Mouse (Mus musculus) MEL (cell line): ENCODE measurements around the gene Cnot3. TPM values are rescaled to one million over a fixed set of nuclear protein-coding genes. Genes with fewer than 3 reads are reported as not detected.

ENCODE experiments used
- DNase-seq: peaks from one replicate; pipeline ENCODE4 v3.0.0; 2011; ENCODE audit warnings: low read depth, low spot score
- H3K27ac ChIP-seq: 2 replicates; pipeline ENCODE4 v1.5.1; 2012; ENCODE audit warnings: low read depth, mild to moderate bottlenecking, control low read depth, low read length, moderate library complexity; ENCODE audit not compliant: control insufficient read depth
- H3K27me3 ChIP-seq, 2 experiments: fragments of 150-350 bp in 1 of 2; sonication (generic) in 1 of 2; 2 replicates each; pipeline ENCODE4 v1.6.1; 2012; ENCODE audit warnings: low read length in 2 of 2, mild to moderate bottlenecking in 2 of 2, improper control_type of control experiment in 1 of 2, moderate library complexity in 1 of 2; ENCODE audit not compliant: insufficient read depth in 2 of 2, control insufficient read depth in 1 of 2
- H3K36me3 ChIP-seq, 2 experiments: 2 replicates each; pipeline ENCODE4 v1.6.1; 2012 to 2014; ENCODE audit warnings: low read length in 2 of 2, improper control_type of control experiment in 1 of 2, inconsistent platforms in 1 of 2, mild to moderate bottlenecking in 1 of 2; ENCODE audit not compliant: insufficient read depth in 2 of 2, control insufficient read depth in 1 of 2
- H3K4me1 ChIP-seq, 2 experiments: fragments of 150-350 bp in 1 of 2; sonication (generic) in 1 of 2; 2 replicates each; pipeline ENCODE4 v1.6.1; 2012; ENCODE audit warnings: low read length in 2 of 2, improper control_type of control experiment in 1 of 2, mild to moderate bottlenecking in 1 of 2; ENCODE audit not compliant: insufficient read depth in 2 of 2, control insufficient read depth in 1 of 2
- H3K4me3 ChIP-seq, 2 experiments: fragments of 150-350 bp in 1 of 2; sonication (generic) in 1 of 2; 2 replicates each; pipeline ENCODE4 v1.5.1; 2012; ENCODE audit warnings: low read depth in 2 of 2, low read length in 2 of 2, mild to moderate bottlenecking in 2 of 2, moderate library complexity in 2 of 2, control low read depth in 1 of 2, improper control_type of control experiment in 1 of 2; ENCODE audit not compliant: control insufficient read depth in 1 of 2, insufficient read depth in 1 of 2
- H3K79me2 ChIP-seq: 2 replicates; pipeline ENCODE4 v1.6.1; 2012; ENCODE audit warnings: mild to moderate bottlenecking, low read length, moderate library complexity; ENCODE audit not compliant: control insufficient read depth, poor library complexity, insufficient read depth
- H3K9ac ChIP-seq: 2 replicates; pipeline ENCODE4 v1.6.1; 2012; ENCODE audit warnings: low read depth, mild to moderate bottlenecking, control low read depth, low read length, moderate library complexity; ENCODE audit not compliant: control insufficient read depth, poor library complexity, severe bottlenecking
- H3K9me3 ChIP-seq: fragments of 150-350 bp; sonication (generic); replicated peaks from 2 replicates; pipeline ENCODE4 v1.6.1; 2012; ENCODE audit warnings: mild to moderate bottlenecking, low read length, improper control_type of control experiment, moderate library complexity; ENCODE audit not compliant: insufficient read depth
- BHLHE40 ChIP-seq: IDR thresholded peaks from 2 replicates; pipeline ENCODE4 v1.6.1; 2012; ENCODE audit warnings: low read depth, mild to moderate bottlenecking, inconsistent platforms, low read length, improper control_type of control experiment, borderline replicate concordance
- CHD1 ChIP-seq: IDR thresholded peaks from 2 replicates; pipeline ENCODE4 v1.6.1; 2012; ENCODE audit warnings: low read depth, mild to moderate bottlenecking, inconsistent platforms, low read length, improper control_type of control experiment
- CHD2 ChIP-seq: IDR thresholded peaks from 2 replicates; pipeline ENCODE4 v1.6.1; 2011; ENCODE audit warnings: low read length, improper control_type of control experiment
- CTCF ChIP-seq, 3 experiments: IDR thresholded peaks in 2 of 3; conservative IDR thresholded peaks in 1 of 3; 2 replicates each; pipeline ENCODE4 v1.5.1; 2011 to 2012; ENCODE audit warnings: low read length in 3 of 3, low read depth in 2 of 3, mild to moderate bottlenecking in 2 of 3, improper control_type of control experiment in 1 of 3, inconsistent platforms in 1 of 3, mixed read lengths in 1 of 3, moderate library complexity in 1 of 3; ENCODE audit not compliant: control insufficient read depth in 1 of 3, insufficient read depth in 1 of 3, poor library complexity in 1 of 3, severe bottlenecking in 1 of 3
- E2F4 ChIP-seq: IDR thresholded peaks from 2 replicates; pipeline ENCODE4 v1.6.1; 2011; ENCODE audit warnings: low read depth, low read length, improper control_type of control experiment, borderline replicate concordance
- ELF1 ChIP-seq: IDR thresholded peaks from 2 replicates; pipeline ENCODE4 v1.6.1; 2014; ENCODE audit warnings: low read depth, mild to moderate bottlenecking, inconsistent platforms, low read length, improper control_type of control experiment, moderate library complexity
- EP300 ChIP-seq, 2 experiments: IDR thresholded peaks; 2 replicates each; pipeline ENCODE4 v1.6.1; 2011; ENCODE audit warnings: improper control_type of control experiment in 2 of 2, low read length in 2 of 2, low read depth in 1 of 2, mild to moderate bottlenecking in 1 of 2
- GABPA ChIP-seq: IDR thresholded peaks from 2 replicates; pipeline ENCODE4 v1.6.1; 2012; ENCODE audit warnings: low read depth, mild to moderate bottlenecking, inconsistent platforms, low read length, improper control_type of control experiment, moderate library complexity
- GATA1 ChIP-seq: IDR thresholded peaks from 2 replicates; pipeline ENCODE4 v1.6.1; 2011; ENCODE audit warnings: low read depth, low read length, improper control_type of control experiment
- HCFC1 ChIP-seq: IDR thresholded peaks from 2 replicates; pipeline ENCODE4 v1.6.1; 2012; ENCODE audit warnings: low read depth, mild to moderate bottlenecking, inconsistent platforms, low read length, improper control_type of control experiment, moderate library complexity
- JUND ChIP-seq: IDR thresholded peaks from 2 replicates; pipeline ENCODE4 v1.6.1; 2011; ENCODE audit warnings: low read depth, mild to moderate bottlenecking, improper control_type of control experiment, low read length
- KAT2A ChIP-seq: conservative IDR thresholded peaks from 2 replicates; pipeline ENCODE4 v1.6.1; 2012; ENCODE audit warnings: low read depth, low read length, improper control_type of control experiment, inconsistent platforms
- MAFK ChIP-seq: IDR thresholded peaks from 2 replicates; pipeline ENCODE4 v1.6.1; 2011; ENCODE audit warnings: low read depth, mild to moderate bottlenecking, low read length, improper control_type of control experiment, borderline replicate concordance
- MAX ChIP-seq: IDR thresholded peaks from 2 replicates; pipeline ENCODE4 v1.6.1; 2011; ENCODE audit warnings: low read length, improper control_type of control experiment
- MAZ ChIP-seq: IDR thresholded peaks from 2 replicates; pipeline ENCODE4 v1.6.1; 2012; ENCODE audit warnings: low read depth, mild to moderate bottlenecking, inconsistent platforms, low read length, improper control_type of control experiment
- MXI1 ChIP-seq: IDR thresholded peaks from 2 replicates; pipeline ENCODE4 v1.6.1; 2011; ENCODE audit warnings: mild to moderate bottlenecking, low read depth, low read length, improper control_type of control experiment
- MYB ChIP-seq: IDR thresholded peaks from 2 replicates; pipeline ENCODE4 v1.6.1; 2011; ENCODE audit warnings: mild to moderate bottlenecking, low read depth, low read length, improper control_type of control experiment
- MYC ChIP-seq: IDR thresholded peaks from 2 replicates; pipeline ENCODE4 v1.6.1; 2011; ENCODE audit warnings: low read depth, mild to moderate bottlenecking, low read length, improper control_type of control experiment, moderate library complexity
- NELFE ChIP-seq: IDR thresholded peaks from 2 replicates; pipeline ENCODE4 v1.6.1; 2011; ENCODE audit warnings: low read depth, low read length, improper control_type of control experiment
- POLR2A ChIP-seq, 2 experiments: IDR thresholded peaks; 2 replicates each; pipeline ENCODE4 v1.6.1; 2011 to 2012; ENCODE audit warnings: low read length in 2 of 2, mild to moderate bottlenecking in 2 of 2, control low read depth in 1 of 2, improper control_type of control experiment in 1 of 2, low read depth in 1 of 2, moderate library complexity in 1 of 2; ENCODE audit not compliant: control insufficient read depth in 1 of 2, insufficient read depth in 1 of 2, poor library complexity in 1 of 2
- POLR2AphosphoS5 ChIP-seq: IDR thresholded peaks from 2 replicates; pipeline ENCODE4 v1.6.1; 2012; ENCODE audit warnings: low read depth, borderline replicate concordance, mild to moderate bottlenecking, inconsistent platforms, low read length, moderate library complexity, mixed read lengths
- RAD21 ChIP-seq: IDR thresholded peaks from 2 replicates; pipeline ENCODE4 v1.6.1; 2011; ENCODE audit warnings: mild to moderate bottlenecking, low read depth, low read length, improper control_type of control experiment
- RCOR1 ChIP-seq: IDR thresholded peaks from 2 replicates; pipeline ENCODE4 v1.6.1; 2012; ENCODE audit warnings: low read depth, mild to moderate bottlenecking, inconsistent platforms, low read length, improper control_type of control experiment
- SIN3A ChIP-seq: IDR thresholded peaks from 2 replicates; pipeline ENCODE4 v1.6.1; 2012; ENCODE audit warnings: low read length, improper control_type of control experiment, inconsistent platforms
- TCF12 ChIP-seq: IDR thresholded peaks from 2 replicates; pipeline ENCODE4 v1.6.1; 2014; ENCODE audit warnings: low read depth, mild to moderate bottlenecking, inconsistent platforms, low read length, improper control_type of control experiment, moderate library complexity
- UBTF ChIP-seq: IDR thresholded peaks from 2 replicates; pipeline ENCODE4 v1.6.1; 2012; ENCODE audit warnings: low read depth, mild to moderate bottlenecking, inconsistent platforms, low read length, improper control_type of control experiment, moderate library complexity, borderline replicate concordance; ENCODE audit not compliant: insufficient read depth
- USF2 ChIP-seq, 2 experiments: IDR thresholded peaks; 2 replicates each; pipeline ENCODE4 v1.6.1; 2011 to 2012; ENCODE audit warnings: improper control_type of control experiment in 2 of 2, low read length in 2 of 2, borderline replicate concordance in 1 of 2, inconsistent platforms in 1 of 2, low read depth in 1 of 2, mild to moderate bottlenecking in 1 of 2; ENCODE audit not compliant: insufficient read depth in 1 of 2
- ZC3H11A ChIP-seq: IDR thresholded peaks from 2 replicates; pipeline ENCODE4 v1.6.1; 2012; ENCODE audit warnings: low read depth, mild to moderate bottlenecking, inconsistent platforms, low read length, improper control_type of control experiment
- ZMIZ1 ChIP-seq: IDR thresholded peaks from 2 replicates; pipeline ENCODE4 v1.6.1; 2012; ENCODE audit warnings: low read depth, mild to moderate bottlenecking, inconsistent platforms, low read length, improper control_type of control experiment, moderate library complexity
- ZNF384 ChIP-seq: IDR thresholded peaks from 2 replicates; pipeline ENCODE4 v1.6.1; 2012; ENCODE audit warnings: low read depth, mild to moderate bottlenecking, inconsistent platforms, low read length, improper control_type of control experiment
- polyA plus RNA-seq, 2 experiments: library from polyadenylated mRNA; stranded (reverse) in 1 of 2; unstranded in 1 of 2; fragments of >175 nt in 1 of 2; fragments of >200 nt in 1 of 2; gene quantifications; 2 replicates each; pipeline versions ENCODE4 v1.2.1 to v1.2.4; 2012; ENCODE audit warnings: low replicate concordance in 2 of 2, low read depth in 1 of 2; ENCODE audit not compliant: insufficient read length in 2 of 2, insufficient read depth in 1 of 2, missing spikeins in 1 of 2
- total RNA-seq: library from RNA; depleted of rRNA; stranded (reverse); fragments of 300-350 nt; gene quantifications from 2 replicates; pipeline ENCODE4 v1.2.3, GENCODE M21; 2012

Cnot3 gene
- total and polyA plus RNA-seq, 3 experiments, result 17.4 to 118 (median 86.6) TPM

GRCm38 (mm10) chr7:3705911-3706310, 60.8 kb downstream of the Cnot3 start:
- H3K79me2 ChIP-seq, result peaks cover 28% of the 10 kb centered on the region
- H3K4me3 ChIP-seq, result peak overlapping the region; percentile 49 to 99
- H3K9ac ChIP-seq, result peak overlapping the region; percentile 99
- TF ChIP-seq POLR2A (IDR thresholded peaks at IDR 0.05; ENCODE audit: control insufficient read depth in 1 of 2, insufficient read depth in 1 of 2, low read depth in 1 of 2, low read length in 2 of 2, poor library complexity in 1 of 2), result peak in 1 of 2 experiments; percentile 22; a peak in 1 of 4 replicates
- TF ChIP-seq ZC3H11A, result no peak
- peaks cover 6 to 18% of the 10 kb centered on the region in 2 experiments for H3K36me3 ChIP-seq
- peak overlapping the region; percentile 98 for H3K27ac ChIP-seq
- DNase-seq, result peak; percentile 43
- H3K27me3 ChIP-seq, result no peaks in the 10 kb centered on the region
- H3K9me3 ChIP-seq, result no peaks in the 10 kb centered on the region
- peaks cover 0 to 8% of the 10 kb centered on the region in 2 experiments; a peak in 1 of 4 replicates for H3K4me1 ChIP-seq

GRCm38 (mm10) chr7:3706343-3706934, 61.4 kb downstream of the Cnot3 start:
- H3K79me2 ChIP-seq, result peaks cover 28% of the 10 kb centered on the region
- peaks cover 0 to 8% of the 10 kb centered on the region in 2 experiments; a peak in 1 of 4 replicates for H3K4me1 ChIP-seq
- peak overlapping the region; percentile 98 for H3K27ac ChIP-seq
- peaks cover 6 to 18% of the 10 kb centered on the region in 2 experiments for H3K36me3 ChIP-seq
- DNase-seq, result peak; percentile 55
- H3K27me3 ChIP-seq, result no peaks in the 10 kb centered on the region
- peak overlapping the region; percentile 49 to 99 for H3K4me3 ChIP-seq
- H3K9ac ChIP-seq, result peak overlapping the region; percentile 99
- no peaks in the 10 kb centered on the region for H3K9me3 ChIP-seq
- TF ChIP-seq ELF1 (no peak), GABPA (no peak), POLR2A (IDR thresholded peaks at IDR 0.05; ENCODE audit: control insufficient read depth in 1 of 2, insufficient read depth in 1 of 2, low read depth in 1 of 2, low read length in 2 of 2, poor library complexity in 1 of 2) (no peak), NELFE (no peak), CHD2 (no peak), BHLHE40 (no peak), RCOR1 (no peak), JUND (no peak), USF2 (IDR thresholded peaks at IDR 0.05; ENCODE audit: borderline replicate concordance in 1 of 2, insufficient read depth in 1 of 2, low read depth in 1 of 2, low read length in 2 of 2) (no peak), ZNF384 (no peak), E2F4 (no peak), UBTF (no peak), TCF12 (no peak), MAFK (no peak), ZC3H11A (no peak), HCFC1 (no peak), ZMIZ1 (no peak; the same call in 1 of the 2 replicates), KAT2A (0 out of 2 replicates have a peak, but pooled peaks have one; percentile 15), MYB (no peak), POLR2AphosphoS5 (no peak), MAZ (no peak), RAD21 (no peak), SIN3A (no peak; the same call in 1 of the 2 replicates), MAX (peak; percentile 54; the same call in 1 of the 2 replicates), MXI1 (no peak), CTCF (IDR thresholded peaks at IDR 0.05 in 2 of 3, conservative IDR thresholded peaks at IDR 0.05 in 1 of 3; ENCODE audit: control insufficient read depth in 1 of 3, insufficient read depth in 1 of 3, low read depth in 2 of 3, low read length in 3 of 3, poor library complexity in 1 of 3, severe bottlenecking in 1 of 3) (no peak), CHD1 (peak; percentile 68; the same call in 1 of the 2 replicates), MYC (peak; percentile 55), GATA1 (no peak), EP300 (IDR thresholded peaks at IDR 0.05; ENCODE audit: low read depth in 1 of 2, low read length in 2 of 2) (no peak)
